Mouse (Mus musculus): ENCODE data around the gene Scgb2b19.

The Scgb2b19 gene

DNA sequence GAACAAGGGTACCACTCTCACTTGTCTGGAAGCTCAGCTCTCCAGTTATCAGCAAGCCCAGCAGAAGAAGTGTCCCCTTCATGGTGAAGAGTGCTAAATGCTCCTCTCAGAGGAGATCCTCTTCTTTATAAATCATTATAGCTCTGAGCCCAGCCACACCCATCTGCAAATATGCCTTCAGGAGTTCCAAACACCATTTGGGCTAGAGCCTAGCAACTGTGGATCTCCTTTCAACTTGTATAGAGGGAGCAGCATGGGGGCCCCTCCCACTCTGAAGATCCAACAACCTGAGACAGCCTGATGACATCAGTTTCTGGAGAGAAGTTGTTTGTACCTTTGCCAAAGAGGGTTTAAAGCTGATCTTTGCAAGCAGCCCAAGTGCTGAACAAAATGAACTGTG lies at the start of gene Scgb2b19:
TSS of gene Scgb2b19 (minus strand) at position 101 of the 400 bp plus-strand sequence.

DNA sequence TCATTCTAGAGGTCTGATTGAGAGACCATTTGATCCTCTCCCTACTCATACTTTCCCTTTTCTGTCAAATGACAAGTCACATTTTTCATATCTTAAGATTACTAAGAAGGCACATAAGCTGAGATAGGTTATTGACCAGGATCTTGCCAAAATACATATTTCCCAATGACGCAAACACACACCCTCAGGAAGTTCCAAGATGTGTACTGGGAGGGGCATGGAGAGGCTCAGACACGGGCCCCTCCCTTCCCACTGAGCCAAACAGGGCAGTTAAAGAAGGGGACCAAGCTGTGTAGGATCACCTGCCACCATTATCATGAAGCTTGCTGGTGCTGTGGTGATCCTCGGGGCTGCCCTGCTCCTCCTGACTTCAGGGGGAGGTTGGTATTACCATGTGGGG lies 6.9 kb upstream of the Scgb2b19 start, which contains the start of gene Scgb1b19:
TSS of gene Scgb1b19 (plus strand) at position 301 of the 400 bp plus-strand sequence.
- 81% methylated on average over 2 of the region's 3 CpGs for WGBS
